Mouse (Mus musculus) intestine, embryonic 15.5 days (tissue): ENCODE results near the gene Timmdc1. TPM values are rescaled to one million over a fixed set of nuclear protein-coding genes. Genes with fewer than 3 reads are reported as not detected.

Experiments
- polyA plus RNA-seq: library from polyadenylated mRNA; unstranded; fragments of >200 nt; fragmentation: Nextera tagmentation; extraction: Ambion mirVana; gene quantifications from 2 replicates; pipeline ENCODE4 v1.2.1, GENCODE M21; 2015

Timmdc1 gene
- polyA plus RNA-seq, 1 experiment from 2014 or later = 25.6 TPM

Other genes with a start within 250 kb of the Timmdc1 start
- gene Nr1i2, start 227.8 kb downstream of the Timmdc1 start, polyA plus RNA-seq = 12.1 and 13.1 TPM in 2 replicates
- gene Maats1, start 180.5 kb downstream of the Timmdc1 start, polyA plus RNA-seq = 0.08 and 0.18 TPM in 2 replicates
- 233 TPM in 2 replicates for gene Cox17, start 175.7 kb downstream of the Timmdc1 start, polyA plus RNA-seq
- gene Gm21987, start 175.6 kb downstream of the Timmdc1 start, polyA plus RNA-seq = 0.53 TPM in 1 of 2 replicates, not detected in the other
- 14.8 and 15.4 TPM in 2 replicates for gene Popdc2, start 160.5 kb downstream of the Timmdc1 start, polyA plus RNA-seq
- 1.3 and 1.7 TPM in 2 replicates for gene Pla1a, start 89.5 kb downstream of the Timmdc1 start, polyA plus RNA-seq
- gene Adprh, start 70.0 kb downstream of the Timmdc1 start, polyA plus RNA-seq = 83.4 and 84.7 TPM in 2 replicates
- gene Cd80, start 67.1 kb downstream of the Timmdc1 start, polyA plus RNA-seq = 0.18 and 0.21 TPM in 2 replicates
- gene Poglut1, start 27.6 kb upstream of the Timmdc1 start, polyA plus RNA-seq = 35.6 and 38.6 TPM in 2 replicates
- gene Tmem39a, start 36.0 kb upstream of the Timmdc1 start, polyA plus RNA-seq = 89.5 and 92.8 TPM in 2 replicates
- 6.8 and 7.6 TPM in 2 replicates for gene Arhgap31, start 190.6 kb upstream of the Timmdc1 start, polyA plus RNA-seq
- 21.5 and 22.1 TPM in 2 replicates for gene B4galt4, start 219.6 kb upstream of the Timmdc1 start, polyA plus RNA-seq